Mouse (Mus musculus) kidney, adult 2 months (tissue): ENCODE data around the gene Gm28539.

Experiments used
- CTCF ChIP-seq: fragments of 200-500 bp; conservative IDR thresholded peaks from 2 replicates; pipeline ENCODE4 v1.5.1; 2011; ENCODE audit warnings: low read depth, mild to moderate bottlenecking, control low read depth, low read length, moderate library complexity, mixed read lengths; ENCODE audit not compliant: insufficient read depth, insufficient read length
- POLR2A ChIP-seq: fragments of 200-500 bp; IDR thresholded peaks from one replicate; pipeline ENCODE4 v1.6.1; 2011; ENCODE audit warnings: low read depth, low read length, control low read depth

DNA sequence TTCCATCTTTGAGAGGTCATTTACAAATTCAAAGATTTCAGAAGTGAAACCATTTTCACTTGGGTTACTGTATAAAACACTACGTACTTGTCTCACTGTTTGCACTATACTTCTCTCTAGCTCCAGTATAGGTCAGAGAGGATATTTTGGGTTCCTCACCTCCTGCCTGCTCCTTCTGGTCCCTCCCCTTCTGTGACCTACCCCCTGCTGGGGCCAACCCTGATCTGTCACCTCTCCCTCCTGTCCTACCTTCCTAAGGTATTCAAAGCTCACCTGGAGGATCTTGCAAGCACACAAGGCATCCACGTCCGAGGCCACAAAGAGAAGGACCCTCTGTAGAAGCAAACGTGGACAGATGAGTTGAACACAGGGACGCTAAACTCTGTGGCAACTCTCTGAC lies 25.4 kb upstream of the Gm28539 start:
- TF ChIP-seq POLR2A: no peak
- TF ChIP-seq CTCF: no peak
